Mouse (Mus musculus) layer of hippocampus, adult 8-10 months (tissue): ENCODE results near the gene Rab30. TPM values are rescaled to one million over a fixed set of nuclear protein-coding genes. Genes with fewer than 3 reads are reported as not detected.
"Not testable (repeated sequence)": the region's sequence is repeated elsewhere in the genome, so short reads cannot be mapped to it uniquely, and the experiment has no call there.

Source experiments
- DNase-seq, 2 experiments: peaks; one replicate each; pipeline ENCODE4 v3.0.0; 2022; ENCODE audit warnings: low spot score in 2 of 2
- total RNA-seq, 4 experiments: library from RNA; stranded (reverse); gene quantifications; 2 replicates each; pipeline ENCODE4 v1.2.4; 2022

Gene Rab30
- 10 to 100 TPM; 37.0 to 42.0 (median 40.7) TPM for total RNA-seq

DNA sequence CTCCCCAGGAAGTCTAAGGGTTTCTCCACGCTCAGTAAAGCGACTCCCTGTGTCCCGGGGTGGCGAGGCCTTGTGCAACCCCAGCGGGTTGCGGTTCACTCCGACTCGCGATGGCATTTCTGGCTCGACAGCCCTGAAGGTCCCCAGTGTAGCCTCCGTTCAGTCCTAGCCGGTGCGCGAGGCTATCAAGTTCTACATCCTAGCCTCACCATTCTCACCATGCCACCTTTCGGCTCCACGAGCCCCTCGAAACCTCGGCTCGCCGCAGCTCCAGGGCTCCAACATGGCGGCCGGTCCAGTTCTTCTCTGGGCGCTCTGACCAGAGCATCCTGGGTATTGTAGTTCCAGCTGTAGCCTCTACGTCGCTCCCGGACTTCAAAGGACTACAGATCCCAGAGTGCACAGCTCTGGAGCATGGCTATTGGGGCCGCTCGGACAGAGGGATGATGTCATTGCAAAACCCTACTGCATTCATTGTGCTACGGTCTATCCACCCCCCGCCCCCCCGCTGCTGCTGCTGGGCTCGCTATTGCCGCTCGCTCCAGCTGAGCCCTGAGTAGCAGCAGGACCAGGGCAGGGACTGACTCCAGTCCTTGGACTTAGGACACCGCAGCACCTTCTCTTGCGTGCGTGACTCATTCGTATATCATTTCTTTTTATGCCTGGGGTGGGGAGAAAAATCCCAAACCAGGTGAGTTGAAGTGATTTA, at the start of gene Rab30:
TSS of gene Rab30 (plus strand) at position 452 of the 709 bp plus-strand sequence.
- DNase-seq = peak; percentile 95 to 98

DNA sequence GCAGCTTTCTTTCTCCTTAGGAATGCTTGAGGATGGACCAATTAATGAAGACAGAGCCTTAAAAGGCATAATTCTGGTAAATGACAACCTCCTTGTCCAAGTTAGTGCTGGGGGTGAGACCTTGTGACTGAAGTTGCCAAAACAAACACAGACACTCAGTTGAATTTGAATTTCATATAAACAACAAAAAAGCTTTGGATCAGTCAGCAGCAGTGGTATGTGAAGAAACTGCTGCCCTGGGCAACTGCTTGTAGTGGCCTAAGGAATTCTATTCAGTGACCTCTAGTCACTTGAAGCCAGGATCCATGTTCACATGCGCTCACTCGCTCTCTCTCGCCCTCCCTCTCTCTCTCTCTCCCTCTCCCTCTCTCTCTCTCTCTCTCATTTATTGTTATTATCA, 45.0 kb upstream of the Rab30 start:
- DNase-seq = no peak

DNA sequence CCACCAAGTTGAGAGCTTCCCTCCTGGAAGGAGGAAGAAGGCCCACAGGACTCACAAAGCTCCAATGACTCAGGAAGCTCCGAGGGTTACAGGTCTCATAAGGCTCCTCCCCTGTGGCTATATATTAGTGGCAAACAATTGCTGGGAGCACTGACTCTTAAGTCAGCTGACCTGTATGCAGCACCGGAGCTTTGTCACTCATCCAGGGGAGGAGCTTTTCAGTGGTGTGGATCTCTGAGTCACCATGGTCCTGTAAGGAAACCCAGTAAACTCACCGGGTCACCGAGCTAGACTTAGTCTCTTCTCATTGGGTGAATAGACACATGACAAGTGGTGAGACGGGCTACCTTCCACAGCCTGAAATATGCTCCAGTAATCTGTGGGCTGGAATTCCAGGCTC, 42.6 kb upstream of the Rab30 start:
- DNase-seq = no peak

DNA sequence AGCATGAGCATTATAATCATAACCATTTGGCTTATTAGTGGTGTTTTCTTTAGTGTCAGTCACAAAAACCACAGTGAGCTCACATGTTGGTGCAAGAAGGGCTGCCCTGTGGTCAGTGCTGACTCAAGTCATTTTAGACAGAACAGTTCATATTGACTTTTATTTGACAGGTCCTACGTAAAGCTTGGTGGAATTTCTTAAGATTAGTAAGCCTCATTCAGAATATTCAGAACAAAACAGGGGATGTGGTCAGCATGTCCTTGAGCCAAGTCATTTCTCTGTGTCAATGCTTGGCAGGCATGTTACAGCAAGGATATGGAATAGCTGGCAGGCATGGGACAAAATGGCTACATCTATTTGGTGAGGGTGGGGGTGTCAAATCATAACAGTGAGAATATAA, 37.7 kb upstream of the Rab30 start:
- no peak for DNase-seq

DNA sequence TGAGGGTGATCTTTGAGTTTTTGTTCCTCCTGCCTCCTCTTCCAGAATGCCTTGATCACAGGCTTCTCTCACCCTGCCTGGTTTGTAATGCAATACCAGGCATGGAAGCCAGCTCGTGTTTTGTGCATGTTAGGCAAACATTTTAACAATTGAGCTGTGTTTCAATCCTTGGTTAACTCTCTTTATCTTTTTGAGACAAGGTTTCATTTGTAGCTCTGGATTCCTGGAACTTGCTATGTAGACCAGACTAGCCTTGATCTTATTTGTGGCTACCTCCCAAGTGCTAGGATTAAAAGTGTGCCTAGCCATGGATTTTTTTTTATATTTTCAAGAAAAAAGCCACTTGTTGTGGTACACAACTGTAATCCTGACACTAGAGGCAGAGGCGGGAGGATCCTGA, 35.9 kb upstream of the Rab30 start:
- DNase-seq = no peak

DNA sequence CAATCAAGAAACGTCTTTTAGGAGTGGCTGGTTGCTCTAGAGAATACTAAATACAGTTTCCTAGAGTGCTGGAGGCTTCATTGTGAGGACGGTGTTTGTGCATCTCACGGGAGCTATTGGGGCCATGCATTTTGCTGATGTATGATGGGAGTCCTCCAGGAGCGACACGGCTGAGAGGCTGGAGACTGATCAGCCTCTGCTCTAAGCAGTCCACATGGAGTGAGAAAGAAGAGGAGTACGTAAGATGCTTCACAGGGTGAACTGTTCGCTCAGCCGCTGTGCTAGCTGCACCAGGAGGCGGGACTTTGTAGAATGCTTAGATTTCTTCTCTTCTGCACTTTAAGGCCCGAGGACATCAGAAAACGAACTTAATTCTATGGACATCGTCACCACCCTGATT, 34.7 kb upstream of the Rab30 start:
- no peak for DNase-seq

DNA sequence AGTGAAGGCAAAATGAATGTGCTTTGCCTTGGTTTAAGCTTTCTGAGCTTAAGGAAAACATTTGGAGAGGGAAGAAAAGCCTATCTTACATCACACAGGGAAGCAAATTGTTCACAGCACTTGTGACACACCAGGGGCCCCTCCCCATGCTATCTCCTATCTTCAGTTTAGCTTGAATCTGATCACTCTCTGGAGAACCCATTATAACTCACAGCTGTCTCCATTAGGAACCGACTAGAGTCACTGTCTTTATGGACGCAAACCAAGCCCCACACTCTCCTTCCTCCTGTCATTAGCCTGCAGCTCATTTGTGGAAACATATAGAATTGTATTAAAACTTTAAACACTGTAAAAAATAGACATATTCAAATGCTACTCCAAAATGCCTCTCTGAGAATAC, 31.8 kb upstream of the Rab30 start:
- DNase-seq = no peak

DNA sequence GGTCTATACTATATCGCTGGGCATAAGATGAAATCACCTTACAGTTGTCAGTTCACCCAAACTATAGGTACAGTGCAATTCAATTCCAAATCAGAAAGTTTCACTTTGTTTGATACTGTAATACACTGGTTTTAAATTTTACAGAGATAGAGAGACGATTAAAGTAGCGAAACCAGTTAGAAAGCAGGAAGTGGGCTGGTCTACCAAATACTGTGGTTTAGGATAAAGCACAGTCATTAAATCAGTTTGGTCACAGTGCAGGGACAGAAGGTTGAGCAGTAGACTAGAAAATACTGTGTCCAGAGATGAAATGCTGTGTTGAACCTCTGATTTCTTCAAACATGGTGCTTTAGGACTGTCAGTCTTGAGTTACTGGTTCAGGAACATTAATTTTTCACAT, 29.8 kb upstream of the Rab30 start:
- DNase-seq = no peak

DNA sequence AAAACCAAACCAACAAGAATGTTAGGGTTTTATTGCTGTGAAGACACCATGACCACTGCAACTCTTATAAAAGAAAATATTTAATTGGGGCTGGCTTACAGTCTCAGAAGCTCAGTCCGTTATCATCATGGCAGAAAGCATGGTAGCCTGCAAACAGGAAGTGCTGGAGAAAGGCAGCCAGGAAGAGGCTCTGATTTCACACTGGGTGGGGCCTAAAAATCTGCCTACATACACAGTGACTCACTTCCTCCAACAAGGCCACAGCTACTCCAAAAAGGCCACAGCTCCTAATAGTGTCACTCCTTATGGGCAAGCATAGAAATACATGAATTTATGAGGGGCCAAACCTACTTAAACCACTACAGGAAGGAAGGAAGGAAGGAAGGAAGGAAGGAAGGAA, 26.3 kb upstream of the Rab30 start:
- DNase-seq = no peak

DNA sequence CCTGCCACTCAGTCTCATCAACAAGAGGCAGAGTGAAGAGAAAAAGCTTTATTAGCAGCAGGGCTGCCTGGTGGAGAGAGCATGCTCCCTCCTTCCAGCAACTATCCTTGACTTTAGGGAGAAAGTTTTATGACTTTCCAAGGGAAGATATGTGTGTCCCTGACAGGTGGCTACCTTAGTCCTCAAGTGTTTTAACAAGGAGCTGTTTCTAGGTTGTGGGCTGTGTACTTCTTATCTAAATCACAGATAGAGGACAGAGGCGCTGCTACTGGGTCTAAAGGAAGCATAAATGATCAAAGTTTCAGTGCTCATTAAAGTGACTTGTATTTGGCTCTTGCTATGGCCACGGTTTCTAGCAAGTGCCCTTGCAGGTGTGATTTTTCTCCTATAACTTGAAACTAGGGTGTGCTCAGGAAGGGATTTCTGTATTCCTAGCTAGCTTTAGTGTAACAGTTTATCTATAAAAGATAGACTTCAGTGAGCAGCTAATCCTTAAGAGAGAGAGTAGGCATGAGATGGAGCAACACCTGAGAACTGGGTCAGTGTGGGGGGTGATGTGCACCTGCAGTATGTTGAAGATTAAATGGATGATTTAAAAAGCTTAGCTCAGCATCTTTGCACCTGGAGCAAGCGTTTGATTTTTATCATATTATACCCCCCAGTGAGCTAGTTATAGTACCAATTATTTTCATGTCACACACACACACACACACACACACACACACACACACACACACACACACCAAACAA, 21.1 kb upstream of the Rab30 start:
- DNase-seq = no peak

DNA sequence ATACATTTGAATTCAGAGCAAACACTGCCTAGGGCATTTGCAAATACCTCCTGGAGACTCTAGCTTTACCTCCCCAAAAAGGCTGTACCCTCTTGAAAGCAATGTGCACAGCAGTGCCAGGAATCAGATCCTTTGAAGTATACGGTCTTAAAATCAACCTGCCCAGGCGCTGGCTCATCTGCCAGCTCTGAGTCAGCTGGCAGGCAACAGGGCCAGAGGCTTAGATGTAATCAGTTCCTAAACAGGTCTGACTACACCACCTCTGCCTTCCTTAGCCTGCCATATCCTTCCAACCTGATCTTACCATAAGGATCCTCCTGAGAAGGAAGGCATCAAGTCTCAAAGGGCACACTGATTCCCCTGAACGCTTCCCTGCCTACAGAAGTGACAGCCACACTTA, 17.7 kb upstream of the Rab30 start:
- DNase-seq = no peak

DNA sequence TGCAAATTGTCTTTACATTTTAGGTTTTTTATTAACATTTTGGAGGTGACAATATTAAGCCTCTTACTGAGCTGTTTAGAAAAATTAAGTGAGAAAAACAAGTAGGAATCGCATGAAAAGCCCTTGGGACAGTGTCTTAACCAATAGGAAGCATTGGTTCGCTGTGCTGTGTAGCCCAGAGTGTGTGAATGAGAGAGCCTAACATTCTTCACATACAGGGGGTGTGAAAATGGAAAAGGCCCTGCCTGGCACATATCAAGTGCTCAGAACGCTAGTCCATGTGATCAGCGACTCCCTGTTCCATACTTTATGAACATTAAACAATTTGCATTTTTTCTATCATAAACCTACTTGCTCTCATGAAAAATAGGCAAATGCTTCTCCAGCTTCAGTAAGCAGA, 17.1 kb upstream of the Rab30 start:
- no peak for DNase-seq

DNA sequence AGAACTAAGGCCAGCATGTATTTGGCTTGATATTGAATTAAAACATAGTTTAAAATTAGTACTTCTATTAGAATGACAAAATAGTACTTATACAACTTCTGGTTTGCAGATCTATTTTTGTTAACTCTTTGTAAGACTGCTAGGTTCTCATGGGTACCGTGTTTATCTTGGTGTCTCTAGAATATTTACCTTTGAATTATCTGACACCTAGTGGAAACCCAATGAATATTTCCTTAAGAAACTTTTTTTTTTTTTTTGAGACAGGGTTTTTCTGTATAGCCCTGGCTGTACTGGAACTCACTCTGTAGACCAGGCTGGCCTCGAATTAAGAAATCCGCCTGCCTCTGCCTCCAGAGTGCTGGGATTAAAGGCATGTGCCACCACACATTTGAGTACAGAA, 11.8 kb upstream of the Rab30 start:
- not testable (repeated sequence) for DNase-seq

DNA sequence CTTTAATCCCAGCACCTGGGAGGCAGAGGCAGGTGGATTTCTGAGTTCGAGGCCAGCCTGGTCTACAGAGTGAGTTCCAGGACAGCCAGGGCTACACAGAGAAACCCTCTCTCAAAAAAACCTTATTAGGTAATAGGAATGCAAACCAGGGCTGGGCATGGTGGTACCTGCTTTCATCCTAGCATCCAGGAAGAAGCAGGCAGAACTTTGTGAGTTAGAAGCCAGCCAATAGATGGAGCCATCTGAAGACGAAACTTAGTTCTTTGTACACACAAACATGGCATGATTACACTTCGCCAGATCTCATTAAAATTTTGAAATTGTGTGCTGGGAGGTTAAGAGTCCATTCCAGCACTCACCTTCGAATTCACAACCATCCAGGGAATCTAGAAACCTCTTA, 10.9 kb upstream of the Rab30 start:
- DNase-seq = no peak

DNA sequence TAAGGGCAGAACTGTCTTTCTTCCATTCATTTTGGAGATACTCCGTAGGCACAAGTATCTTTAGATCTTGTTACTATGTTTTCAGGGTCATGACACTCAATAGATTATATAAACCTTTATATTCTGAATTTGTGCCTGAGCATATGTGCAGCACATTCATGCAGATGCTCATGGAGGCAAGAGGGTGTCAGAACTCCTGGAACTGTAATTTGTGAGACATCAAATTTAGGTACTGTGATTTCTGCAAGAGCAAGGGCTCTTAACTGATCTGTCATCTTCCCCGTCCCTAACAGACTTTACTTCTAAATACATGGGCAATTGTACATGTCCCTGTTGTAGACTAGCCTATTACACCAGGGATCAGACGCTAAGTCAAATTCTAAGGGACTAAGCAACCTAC, 10.4 kb upstream of the Rab30 start:
- no peak for DNase-seq

DNA sequence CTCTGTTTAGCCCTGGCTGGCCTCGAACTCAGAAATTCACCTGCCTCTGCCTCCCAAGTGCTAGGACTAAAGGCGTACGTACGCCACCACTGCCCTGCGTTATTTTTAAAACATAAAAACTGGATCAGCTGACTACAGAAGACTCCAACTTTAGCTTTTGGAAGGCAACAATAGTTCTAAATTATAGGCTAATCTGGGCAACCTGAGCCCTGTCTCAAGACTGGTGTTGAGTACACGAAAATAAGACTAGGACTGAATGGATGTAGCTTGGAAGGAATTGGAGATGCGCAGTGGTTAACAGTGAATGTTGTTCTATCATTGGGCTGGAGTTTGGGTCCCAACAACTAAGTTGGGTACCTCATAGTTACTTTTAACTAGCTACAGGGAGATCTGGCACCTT, 9.3 kb upstream of the Rab30 start:
- DNase-seq = no peak

DNA sequence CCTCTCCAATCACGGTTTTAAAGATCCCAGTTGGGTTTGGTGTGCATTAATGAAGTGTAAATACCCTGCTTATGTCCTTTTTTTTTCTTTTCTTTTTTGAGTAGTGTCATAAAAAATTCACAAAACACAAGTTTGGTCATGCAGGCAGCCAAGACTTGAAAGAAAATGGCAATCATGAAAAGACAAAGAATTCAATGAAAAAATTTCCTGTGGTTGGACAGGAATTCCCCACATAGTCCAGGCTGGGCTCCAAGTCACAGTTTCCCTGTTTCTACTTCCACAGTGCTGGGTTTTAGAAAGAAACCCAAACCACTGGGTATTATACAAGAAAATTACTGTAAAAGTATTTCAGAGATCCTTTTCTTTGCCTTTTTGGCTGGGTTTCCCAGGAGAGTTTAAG, 3.8 kb upstream of the Rab30 start:
- no peak for DNase-seq

DNA sequence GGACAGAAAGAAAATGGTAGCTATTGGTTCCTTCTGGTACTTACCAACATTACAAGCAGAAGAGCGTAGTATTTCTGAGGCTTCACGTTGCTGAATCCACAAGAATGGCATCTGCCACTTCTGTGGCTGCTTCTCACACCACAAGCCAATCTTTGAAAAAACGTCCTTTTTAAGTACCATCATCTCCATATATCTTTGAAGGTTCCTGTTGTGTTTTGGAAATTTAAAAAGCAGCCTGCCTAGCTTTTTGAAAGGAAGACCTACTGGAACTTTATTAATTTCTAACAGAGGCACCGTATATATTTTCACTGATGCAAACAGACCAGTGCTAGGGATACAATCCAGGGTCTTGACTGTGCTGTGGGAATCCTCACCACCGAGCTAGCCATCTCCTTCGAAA, 1.4 kb upstream of the Rab30 start:
- no peak for DNase-seq

DNA sequence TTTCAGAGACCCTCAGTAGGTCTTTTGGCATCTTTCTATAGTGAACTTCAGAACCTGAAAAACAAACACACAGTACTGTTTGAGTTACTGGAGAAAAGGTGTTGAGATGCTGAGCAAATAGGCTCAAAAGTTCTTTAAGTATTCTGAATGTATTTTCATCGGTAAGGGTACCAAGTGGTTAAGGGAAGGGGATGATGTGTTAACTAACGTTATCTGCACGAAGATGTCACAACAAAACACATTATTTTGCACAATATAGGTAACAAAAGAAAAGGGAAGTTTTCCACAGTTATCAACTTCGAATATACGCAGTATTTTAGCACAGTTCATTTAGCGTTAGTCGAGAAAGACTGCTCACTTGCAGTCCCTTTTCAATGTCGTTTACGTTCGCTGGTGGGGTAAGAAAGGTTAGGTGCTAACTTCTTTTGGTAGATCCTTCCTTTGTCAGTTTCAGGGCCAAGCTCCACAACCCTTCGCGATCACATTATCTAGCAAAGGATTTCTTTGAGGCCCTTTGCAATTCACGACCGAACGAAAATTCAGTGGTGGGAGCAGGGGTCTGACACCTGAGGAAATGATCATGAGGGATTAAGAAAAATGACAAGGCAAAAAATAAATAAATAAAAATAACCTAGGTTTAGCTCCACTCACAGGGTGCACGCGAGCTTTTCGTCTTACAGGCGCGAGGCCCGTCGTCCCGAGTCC, 840 bp upstream of the Rab30 start:
- no peak for DNase-seq

DNA sequence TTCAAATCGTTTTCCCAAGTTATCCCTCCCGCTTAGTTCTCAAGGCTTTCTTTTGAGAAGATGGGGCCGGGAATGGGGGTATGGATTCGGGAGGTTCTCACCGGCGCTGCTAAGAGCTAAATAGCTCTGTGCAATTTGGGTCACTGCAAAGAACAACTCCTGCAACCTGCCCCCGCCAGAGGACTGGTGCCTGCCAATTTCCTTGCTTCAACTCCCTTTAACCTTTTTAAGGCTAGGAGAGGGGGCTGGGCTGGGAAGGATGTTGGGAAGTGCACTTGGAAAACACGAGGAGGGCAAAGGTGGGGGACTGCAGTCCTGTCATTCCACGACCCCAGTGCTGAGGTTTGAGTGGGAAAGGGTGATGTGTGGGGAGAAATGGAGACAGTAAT, 452 bp downstream of the Rab30 start:
- peak in 1 of 2 experiments; percentile 38 for DNase-seq

DNA sequence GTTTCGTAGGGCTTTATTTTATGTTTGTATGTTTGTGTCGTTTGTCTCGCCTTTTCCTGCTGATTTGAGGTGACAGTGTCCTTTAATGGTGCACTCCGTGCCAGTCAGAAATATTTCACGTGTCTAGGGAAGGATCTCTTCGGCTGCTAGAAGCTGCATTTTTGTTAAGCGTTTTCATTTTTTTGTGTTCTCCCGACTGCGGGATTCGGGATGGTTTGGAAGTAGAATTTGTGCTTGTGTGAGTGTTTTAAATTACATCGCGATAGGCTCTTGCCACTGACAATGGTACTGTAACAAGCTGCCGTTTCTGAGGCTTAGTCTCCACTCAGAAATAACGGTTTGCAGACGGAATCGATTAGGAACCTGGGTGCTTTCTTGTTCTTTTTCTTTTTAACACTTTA, 938 bp downstream of the Rab30 start:
- DNase-seq = no peak

DNA sequence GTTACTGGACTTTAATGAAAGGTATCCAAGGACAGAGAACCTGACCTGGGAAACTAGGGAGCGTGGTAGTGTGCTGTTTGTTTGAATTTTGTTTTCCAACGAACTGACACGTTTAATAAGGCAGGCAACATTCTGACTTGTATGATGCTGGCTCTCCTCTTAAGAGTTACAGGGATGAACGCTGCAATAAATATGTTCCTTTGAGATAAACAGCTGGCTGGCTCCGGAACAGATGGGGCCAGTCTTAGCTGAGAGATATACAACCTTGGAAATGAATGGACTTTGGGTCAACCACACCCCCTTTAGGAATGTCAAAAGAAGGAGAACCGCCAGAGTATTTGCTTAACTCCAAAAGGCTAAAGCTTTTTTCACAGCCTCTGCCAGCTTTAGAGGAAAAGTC, 1.4 kb downstream of the Rab30 start:
- DNase-seq = no peak

DNA sequence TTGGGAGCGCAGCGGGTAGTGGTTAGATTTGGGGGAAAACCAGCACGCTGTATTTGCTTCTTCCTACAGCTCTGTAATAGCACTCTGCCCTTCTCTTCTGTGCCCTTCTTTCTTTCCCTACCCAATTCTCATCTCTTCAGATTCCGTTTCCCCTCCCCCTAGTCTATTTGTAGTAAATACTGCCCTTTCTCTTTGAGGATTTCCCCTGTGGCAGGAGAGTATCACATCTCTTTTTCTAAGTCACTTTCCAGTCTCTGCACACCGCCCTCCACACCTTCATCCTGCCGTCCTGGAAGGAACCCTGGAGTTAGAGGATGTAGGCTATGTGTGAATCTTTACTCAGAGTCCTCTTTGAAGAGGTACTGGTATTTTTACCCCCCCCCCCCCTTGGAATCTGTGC, 1.9 kb downstream of the Rab30 start:
- DNase-seq = no peak
